Mouse (Mus musculus): ENCODE data around the gene Ctcfl.

The Ctcfl gene

DNA sequence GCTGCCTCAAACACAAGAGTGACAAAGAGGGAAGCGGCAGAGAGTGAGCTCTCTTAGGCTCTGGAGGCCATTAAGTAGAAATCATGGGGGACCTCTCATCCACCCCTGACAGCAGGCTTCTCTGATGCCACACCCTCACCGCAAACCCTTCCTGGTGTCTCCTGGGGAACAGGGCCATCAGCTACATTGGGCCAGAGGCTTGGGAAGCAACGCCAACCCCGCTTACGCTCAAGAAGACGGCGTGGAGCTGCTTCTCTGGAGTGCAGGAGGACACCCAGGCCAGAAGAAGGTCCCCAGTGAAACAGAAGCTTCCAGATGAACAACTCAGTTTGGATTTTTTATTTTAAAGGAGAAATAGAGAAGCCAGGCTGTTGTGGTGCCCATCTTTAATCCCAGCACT lies 9.8 kb downstream of the Ctcfl start:
- TF ChIP-seq GATA4 (IDR thresholded peaks at IDR 0.05; ENCODE audit: insufficient replicate concordance, low read length) = no peak

DNA sequence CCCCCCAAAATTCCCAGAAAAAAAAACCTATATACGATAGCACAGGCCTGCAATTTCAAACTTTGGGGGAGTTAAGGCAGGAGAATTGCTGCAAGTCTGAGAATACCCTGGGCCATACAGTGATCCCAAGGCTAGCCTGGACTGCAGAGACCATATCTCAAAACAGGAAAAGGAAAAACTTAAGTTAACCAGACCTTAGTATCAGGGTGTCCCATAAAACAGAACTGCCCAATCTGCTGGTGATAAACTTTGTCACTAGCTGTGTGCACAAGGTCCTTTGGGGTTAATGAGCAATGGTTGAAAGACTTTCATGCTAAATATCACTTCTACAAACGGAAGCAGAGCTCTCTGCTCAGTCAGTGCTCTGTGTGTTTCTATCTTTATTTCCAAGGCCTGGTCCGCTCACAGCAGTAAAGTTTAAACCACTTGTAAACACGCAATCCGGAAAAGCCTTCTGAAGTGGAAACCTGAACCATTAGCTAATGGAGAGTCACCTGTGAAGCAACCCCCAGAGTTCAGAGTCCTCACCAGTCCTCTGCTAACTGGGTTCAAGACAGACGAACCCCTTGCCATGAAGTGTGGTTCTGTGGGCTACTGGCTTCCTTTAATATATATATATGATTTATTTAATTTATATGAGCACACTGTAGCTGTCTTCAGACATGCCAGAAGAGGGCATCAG lies 10.7 kb downstream of the Ctcfl start:
- no peak for TF ChIP-seq GATA4 (IDR thresholded peaks at IDR 0.05; ENCODE audit: insufficient replicate concordance, low read length)

DNA sequence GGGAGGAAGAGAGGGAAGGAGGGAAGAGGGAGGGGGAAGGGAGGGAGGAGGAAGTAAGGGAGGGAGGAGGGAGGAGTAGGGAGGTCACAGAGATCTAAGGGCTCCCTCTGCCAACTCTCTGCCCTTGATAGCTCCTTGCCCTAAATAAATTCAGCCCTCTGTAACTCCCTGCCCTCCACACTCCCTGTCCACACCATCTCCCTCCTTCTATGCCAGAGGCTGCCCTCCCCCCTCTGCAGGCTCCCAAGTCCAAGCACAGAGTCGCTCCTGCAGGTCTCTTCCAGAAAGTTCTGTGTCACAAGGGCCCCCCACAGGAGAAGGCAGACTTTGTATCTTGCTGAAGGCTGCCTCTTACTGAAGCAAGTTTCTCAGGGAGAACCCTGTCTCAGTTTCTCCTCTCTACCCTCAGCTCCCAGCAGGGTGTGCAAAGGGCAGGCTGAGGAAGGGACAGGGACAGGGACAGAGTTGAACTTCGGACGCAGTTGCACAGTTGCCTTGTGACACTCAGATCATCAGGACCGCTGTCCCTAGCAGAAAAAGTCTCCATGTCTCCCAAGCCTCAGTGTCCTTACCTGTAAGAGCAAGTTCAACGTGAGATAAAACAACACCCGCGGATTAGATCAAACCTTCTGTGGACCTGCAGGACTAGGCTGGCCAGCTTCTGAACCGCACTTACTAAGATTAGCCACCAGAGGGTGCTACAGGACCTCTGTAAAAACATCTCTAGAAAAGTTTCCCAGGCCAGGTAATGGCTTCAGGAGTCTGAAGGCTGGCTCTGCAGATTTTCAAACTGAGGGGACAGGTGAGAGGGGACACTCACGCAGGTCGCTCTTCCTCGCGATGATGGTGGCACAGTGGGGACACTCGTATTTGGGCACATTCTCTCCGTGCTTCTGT lies 12.2 kb downstream of the Ctcfl start:
- TF ChIP-seq GATA4 (IDR thresholded peaks at IDR 0.05; ENCODE audit: insufficient replicate concordance, low read length) = no peak

DNA sequence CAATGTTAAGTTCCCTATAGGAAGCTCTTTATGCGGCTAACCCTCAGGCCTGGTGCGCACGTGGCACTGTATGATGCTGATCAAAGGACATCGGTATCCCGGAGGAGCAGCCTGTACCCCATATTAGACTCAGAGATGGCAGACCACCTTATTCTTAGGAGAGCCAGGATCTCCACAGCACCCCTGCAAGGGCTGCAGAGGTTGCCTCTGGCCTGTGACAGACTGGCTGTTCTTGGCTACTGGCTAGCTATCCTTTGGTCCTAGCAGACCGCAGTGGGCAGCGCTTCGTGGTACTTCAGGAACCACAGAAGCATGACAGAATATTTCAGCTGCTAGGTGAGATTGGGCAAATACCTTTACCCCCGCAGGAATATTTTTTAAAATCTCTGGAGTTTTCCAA lies 12.9 kb downstream of the Ctcfl start:
- TF ChIP-seq GATA4 (IDR thresholded peaks at IDR 0.05; ENCODE audit: insufficient replicate concordance, low read length) = no peak

DNA sequence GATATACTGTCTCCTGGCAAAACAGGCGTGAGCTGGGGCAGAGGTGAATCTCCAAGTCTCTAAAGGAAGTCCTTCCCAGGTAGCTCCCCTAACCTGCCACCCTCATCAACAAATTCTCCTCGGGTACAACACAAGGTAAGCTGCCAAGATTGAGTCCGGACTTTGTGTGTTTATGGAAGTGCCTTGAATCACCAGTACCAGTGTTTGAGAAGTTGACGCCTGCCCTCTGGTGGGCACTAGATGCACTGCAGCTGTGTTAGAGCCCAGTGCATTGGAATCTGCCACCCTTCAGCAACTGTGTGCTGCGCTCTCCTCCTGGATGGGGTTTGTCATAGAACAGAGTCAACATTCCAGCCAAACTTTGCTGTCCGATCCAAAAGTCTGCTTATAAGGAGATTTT lies 29.9 kb downstream of the Ctcfl start:
- no peak for TF ChIP-seq GATA4 (IDR thresholded peaks at IDR 0.05; ENCODE audit: insufficient replicate concordance, low read length)

DNA sequence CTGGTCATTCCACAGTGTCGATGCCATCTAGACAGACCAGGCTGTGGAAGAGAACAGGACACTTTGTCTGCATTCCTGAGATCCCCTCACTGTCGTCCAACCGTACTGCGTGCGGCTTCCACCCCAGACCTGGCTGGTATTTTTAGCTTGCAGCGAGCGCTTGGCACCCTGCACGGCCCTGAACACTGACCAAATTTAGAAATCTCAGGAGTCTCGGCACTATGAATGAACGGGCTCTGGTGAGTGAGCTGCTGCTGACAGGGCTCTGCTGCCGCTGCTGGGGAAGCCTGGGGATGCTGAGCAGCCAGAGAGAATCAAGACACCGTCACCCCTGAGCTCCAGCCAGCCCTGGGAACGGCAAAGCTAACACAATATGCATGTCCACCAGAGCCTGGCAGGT lies 31.9 kb downstream of the Ctcfl start:
- TF ChIP-seq GATA4 (IDR thresholded peaks at IDR 0.05; ENCODE audit: insufficient replicate concordance, low read length) = no peak

DNA sequence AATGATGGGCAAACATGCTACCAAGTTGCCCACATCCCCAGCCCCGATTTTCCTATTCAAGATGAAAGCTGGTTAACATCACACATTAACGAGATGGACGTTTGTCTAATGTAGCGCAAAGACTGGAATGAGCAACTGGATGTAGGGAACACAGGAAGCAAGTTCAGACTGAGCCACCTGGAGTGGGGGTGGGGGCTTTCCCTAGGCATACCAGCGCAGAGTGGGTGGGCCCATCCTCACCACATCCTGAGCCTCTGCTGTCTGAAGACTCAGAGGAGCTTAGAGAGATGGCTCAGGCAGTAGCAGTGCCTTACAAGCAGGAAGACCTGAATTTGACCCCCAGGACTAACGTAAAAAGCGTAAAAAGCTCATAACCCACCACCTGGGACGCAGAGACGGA lies 33.6 kb downstream of the Ctcfl start:
- no peak for TF ChIP-seq GATA4 (IDR thresholded peaks at IDR 0.05; ENCODE audit: insufficient replicate concordance, low read length)

DNA sequence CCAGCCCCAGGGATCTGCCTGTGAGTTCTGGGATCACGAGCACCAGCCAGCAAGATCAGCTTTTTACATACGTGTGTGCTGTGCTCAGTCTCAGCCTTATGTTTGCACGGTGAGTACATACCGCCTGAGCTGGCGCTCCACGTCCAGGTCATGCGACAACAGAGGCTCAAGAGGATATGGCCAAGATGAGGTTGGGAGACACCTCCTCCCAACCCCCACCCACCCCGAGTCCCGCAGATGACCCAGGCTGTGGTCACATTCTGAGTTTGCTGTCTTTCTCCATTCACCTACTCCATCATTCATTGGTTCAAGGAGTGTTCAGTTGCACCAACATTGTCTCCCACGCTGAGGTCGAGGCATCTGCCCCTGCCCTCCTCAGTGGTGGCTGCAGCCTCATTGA lies 34.5 kb downstream of the Ctcfl start:
- TF ChIP-seq GATA4 (IDR thresholded peaks at IDR 0.05; ENCODE audit: insufficient replicate concordance, low read length) = no peak

DNA sequence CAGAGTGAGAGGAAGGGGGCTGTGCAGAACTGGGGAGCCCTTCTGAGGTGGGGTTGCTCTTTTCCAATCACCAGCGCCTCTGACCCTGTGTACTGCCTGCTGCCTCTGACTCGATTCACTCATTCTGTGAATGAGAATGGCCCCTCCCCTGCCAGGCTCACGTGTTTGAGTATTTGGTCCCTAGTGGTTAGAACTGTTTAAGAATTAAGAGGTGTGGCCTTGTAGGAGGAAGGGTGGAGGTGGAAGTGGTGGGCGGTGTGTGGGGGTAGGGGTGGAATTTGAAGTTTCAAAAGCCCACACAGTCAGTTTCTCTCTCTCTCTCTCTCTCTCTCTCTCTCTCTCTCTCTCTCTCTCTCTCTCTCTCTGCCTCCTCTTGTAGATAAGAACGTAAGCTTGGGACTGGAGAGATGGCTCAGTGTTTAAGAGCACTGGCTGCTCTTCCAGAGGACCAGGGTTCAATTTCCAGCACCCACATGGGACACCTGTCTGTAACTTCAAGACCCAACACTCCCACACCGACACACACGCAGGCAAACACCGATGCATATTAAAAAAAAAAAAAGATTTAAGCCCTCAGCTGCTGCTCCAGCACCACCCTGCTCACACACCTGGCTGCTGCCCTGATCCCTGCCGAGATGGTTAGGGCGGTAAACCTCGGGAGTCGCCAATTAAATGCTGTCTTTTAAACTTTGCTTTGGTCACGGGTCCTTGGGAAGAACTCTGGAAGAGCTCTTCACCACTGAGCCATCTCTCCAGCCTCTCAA lies 35.4 kb downstream of the Ctcfl start:
- TF ChIP-seq GATA4 (IDR thresholded peaks at IDR 0.05; ENCODE audit: insufficient replicate concordance, low read length) = no peak

DNA sequence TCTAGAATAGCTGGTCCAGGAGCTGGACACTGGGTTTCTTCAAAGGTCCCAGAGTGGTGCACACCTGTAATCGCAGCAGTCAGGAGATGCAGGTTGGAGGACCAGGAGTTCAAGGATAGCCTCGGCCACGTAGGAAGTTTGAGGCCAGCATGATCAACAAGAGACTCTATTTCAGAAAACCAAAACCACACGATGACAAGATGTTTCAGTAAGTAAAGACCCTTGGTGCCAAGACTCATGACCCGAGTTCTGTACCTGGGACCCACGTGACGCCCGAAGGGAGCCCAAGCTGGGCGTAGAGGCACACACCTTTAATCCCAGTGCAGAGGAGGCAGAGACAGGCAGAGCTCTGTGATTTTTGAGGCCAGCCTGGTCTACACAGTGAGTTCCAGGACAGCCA lies 36.2 kb downstream of the Ctcfl start:
- no peak for TF ChIP-seq GATA4 (IDR thresholded peaks at IDR 0.05; ENCODE audit: insufficient replicate concordance, low read length)

DNA sequence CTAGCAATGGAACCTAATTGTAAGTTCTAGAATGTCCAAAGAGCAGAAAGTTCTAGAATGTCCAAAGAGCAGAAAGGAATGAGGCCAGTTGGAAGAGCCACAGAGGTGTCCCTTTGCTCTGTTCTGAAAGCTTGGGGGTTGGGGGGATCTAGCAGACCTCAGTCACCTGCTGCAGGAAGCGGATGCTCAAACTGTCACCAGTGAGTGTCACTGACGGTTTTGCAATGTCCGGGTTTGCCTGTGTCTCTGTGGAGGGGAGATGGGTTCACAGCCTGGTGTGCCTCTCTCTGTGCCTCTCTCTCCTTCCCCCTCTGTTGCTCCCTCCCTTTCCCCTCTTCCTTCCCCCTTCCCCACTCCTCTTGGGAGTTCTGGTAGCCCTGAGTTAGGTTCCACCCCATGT lies 36.6 kb downstream of the Ctcfl start:
- TF ChIP-seq GATA4 (IDR thresholded peaks at IDR 0.05; ENCODE audit: insufficient replicate concordance, low read length) = no peak

DNA sequence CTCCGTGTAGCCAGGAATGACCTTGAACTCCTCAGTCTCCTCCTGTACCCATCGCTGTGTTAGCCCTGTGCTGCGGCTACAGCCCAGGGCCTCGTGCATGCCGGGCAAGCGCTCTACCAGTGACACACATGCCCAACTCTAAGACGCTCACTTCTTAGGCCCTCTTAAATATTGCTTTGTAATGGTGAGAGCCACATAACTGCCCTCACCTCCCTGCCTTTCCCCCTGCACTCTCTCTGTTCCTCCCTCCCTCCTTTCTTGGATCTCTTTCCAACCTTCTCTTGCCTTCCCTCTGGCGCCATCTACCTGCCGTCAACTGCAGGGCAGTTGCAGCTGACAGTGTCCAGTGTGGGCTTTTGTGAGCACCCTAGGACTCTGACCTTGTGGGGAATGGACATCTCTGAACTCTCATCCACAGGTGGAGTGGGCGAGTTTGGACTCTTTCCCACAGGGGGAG lies 38.5 kb downstream of the Ctcfl start:
- TF ChIP-seq GATA4 (IDR thresholded peaks at IDR 0.05; ENCODE audit: insufficient replicate concordance, low read length) = no peak

DNA sequence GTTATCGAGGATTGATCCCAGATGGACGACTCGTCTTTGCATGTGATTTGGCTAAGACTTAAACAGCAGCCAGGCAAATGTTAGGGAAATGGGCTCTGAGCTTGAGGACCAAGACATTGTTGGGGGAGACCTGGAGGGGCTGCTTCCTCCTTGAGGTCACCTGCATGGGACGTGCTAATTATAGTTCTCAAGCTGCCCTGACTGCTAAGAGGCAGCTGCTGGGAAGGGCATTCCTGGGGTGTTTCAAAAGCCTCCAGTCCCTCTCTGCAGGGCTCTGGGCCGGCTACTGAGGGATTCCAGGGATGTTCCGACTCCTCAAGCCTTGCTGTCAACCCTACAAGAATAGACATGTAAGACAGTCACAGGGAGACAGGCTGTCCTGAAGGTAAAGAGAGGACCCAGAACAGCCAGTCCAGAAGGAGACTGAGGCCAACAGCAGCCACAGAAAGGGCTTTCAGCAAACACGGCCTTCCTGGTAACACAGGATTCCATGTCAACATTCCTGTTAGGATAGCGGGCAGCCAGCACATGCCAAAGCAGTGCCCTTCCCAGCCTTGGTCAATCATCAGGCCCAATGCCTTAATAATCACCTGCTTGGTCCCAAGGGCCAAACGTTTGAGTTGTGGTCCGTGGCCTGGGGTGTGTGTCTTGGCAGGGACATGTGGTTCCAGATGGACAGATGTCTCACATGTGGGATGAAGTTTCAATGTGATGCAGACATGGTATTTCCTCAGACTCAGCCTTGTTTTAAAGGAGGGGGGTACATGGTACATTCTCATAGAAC lies 39.4 kb downstream of the Ctcfl start:
- TF ChIP-seq GATA4 (IDR thresholded peaks at IDR 0.05; ENCODE audit: insufficient replicate concordance, low read length) = no peak

DNA sequence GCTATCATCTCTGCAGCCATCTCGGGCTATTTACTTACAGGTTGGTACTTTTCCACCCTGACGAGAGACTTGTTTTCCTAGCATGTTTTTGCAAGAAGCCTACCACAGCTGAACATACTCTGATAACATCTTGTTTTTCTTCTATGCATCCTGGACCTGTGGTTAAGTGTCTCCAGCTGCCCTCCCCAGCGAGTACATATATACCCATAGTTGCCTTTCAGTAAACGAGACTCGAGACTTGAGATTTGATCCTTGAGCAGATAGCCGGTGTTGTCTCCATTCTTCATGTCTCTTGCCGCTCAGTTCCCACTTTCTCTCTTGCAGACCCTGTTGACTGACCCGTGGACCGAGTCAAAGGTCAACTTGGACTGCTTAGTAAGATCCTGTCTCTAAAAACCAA lies 42.4 kb downstream of the Ctcfl start:
- TF ChIP-seq GATA4 (IDR thresholded peaks at IDR 0.05; ENCODE audit: insufficient replicate concordance, low read length) = no peak

DNA sequence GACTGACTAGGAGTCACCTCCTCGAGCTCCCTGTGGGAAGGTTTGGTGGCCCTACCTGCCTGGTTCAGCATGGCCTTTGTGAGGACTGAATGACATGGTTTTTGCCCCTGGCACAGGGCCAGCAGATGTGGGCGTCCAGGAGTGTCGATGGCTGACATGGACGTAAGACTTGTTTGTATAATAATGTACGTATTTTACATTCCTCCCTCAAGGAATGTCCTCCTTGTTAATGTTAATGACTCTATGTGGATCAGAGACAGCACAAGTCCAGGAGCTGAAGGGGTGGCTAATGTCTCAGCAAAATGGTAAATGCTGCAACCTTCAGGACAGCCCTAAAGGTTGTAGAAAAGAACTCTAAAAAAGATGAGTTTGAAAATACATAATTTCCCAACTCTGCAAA lies 45.7 kb downstream of the Ctcfl start:
- no peak for TF ChIP-seq GATA4 (IDR thresholded peaks at IDR 0.05; ENCODE audit: insufficient replicate concordance, low read length)
